Mouse (Mus musculus): ENCODE data around the gene Rrp9. TPM values are rescaled to one million over a fixed set of nuclear protein-coding genes. Genes with fewer than 3 reads are reported as not detected.

Rrp9 gene
- polyA plus RNA-seq, 1 experiment from 2014 or later = 44.0 TPM

DNA sequence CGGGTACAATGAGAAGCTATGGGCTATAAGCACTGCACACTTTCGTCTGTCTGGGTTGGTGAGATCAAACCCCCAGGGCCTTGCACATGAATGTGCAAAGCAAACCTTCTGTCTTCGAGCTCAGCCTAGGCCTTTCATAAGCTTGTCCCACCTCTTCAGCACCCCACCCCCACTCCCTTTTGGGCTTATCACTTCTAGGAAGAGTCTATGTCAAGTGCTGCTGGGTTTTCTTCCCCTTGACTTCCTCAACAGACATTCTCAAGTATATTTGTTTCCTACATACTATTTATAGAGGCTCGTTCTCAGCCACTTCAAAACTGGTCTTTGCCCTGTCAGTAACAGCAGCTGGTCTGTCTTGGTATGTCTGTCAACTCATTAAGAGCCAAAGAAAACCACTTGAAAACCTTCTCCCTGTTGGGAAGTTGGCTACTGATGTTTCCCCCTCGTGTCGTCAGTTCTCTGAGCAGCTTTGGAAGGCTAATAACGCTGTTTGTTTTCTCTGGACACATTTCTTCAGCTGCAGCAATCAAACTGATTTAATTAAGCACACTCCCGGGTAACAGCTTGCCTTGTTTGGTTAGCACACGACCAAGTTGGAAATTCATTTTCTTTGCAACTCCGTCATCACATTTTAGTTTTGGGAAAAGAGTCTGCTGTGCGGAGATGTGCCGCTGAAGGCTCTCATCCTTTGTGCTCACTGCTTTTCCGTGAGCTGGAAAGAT, 37.1 kb downstream of the Rrp9 start:
- 74% methylated on average over 13 of the region's 13 CpGs for WGBS
- no peak overlapping the region for H3K4me2 ChIP-seq
- no peak for ATAC-seq (ENCODE audit: low FRiP score)

DNA sequence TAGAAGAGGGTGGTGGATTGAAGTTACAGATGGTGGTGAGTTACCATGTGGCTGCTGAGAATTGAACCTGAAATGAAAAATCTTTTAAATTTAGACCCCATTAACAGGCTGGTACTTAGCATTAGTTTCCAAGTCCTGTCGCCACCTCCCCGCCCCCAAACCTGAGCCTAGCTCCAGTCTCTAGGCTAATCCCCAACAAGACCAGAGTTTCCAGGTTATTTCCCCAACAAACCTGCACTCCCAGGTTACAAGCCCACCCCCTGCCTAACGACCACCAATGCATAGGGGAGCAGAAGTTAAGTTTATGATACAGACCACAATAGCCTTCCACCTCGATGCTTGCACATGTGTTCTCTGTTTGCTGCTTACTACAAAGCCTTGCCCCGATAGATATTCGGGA, 37.8 kb downstream of the Rrp9 start:
- no peaks in the 10 kb centered on the region for H3K9me3 ChIP-seq
- H3K4me3 ChIP-seq = no peak overlapping the region
- H3K9ac ChIP-seq = no peak overlapping the region
- ATAC-seq (ENCODE audit: low FRiP score) = no peak
- H3K4me1 ChIP-seq (replicated peaks) = no peaks in the 10 kb centered on the region; the same call in 1 of the 2 replicates
- no peaks in the 10 kb centered on the region for H3K36me3 ChIP-seq
- H3K27ac ChIP-seq = no peak overlapping the region
- H3K4me2 ChIP-seq = no peak overlapping the region
- WGBS = 82% methylated on average over 6 of the region's 6 CpGs
- no peaks in the 10 kb centered on the region for H3K27me3 ChIP-seq

More for the DNA sequence above, 37.1 kb downstream of the Rrp9 start:
- Histone ChIP-seq H3K4me3 (no peak overlapping the region), H3K9ac (no peak overlapping the region), H3K9me3 (no peaks in the 10 kb centered on the region), H3K4me1 (replicated peaks) (no peaks in the 10 kb centered on the region; the same call in 1 of the 2 replicates), H3K27me3 (no peaks in the 10 kb centered on the region), H3K36me3 (no peaks in the 10 kb centered on the region), H3K27ac (no peak overlapping the region)

DNA sequence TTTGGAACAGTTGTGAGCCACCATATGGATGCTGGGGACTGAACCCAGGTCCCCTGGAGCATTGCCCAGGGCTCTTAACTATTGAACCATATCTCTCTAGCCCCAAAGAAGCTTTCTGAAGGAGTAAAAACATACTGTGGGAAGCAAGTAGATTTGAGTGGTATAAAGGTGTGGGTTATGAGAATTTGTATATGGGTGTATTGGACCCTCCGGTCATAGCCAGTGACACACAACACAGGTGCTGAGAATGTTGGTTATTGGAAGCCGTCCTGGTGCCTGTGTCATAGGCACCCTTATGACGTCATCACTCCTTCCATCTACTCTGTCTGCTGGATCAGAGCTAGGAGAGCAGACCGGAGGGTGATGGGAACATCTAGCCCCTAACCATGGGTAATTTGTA, 38.5 kb downstream of the Rrp9 start, which contains the start of gene Iqcf5:
Gene Iqcf5, plus strand, starts transcription at position 301 of the 400 bp plus-strand sequence.
- no peak for ATAC-seq (ENCODE audit: low FRiP score)
- WGBS = 87% methylated on average over 4 of the region's 4 CpGs
- H3K36me3 ChIP-seq = no peaks in the 10 kb centered on the region
- no peak within 1 kb of the TSS for H3K27ac ChIP-seq
- H3K4me1 ChIP-seq (replicated peaks) = no peaks in the 10 kb centered on the region; the same call in 1 of the 2 replicates
- no peaks in the 10 kb centered on the region for H3K9me3 ChIP-seq
- no peak within 1 kb of the TSS for H3K9ac ChIP-seq
- H3K27me3 ChIP-seq = no peaks in the 10 kb centered on the region
- no peak within 1 kb of the TSS for H3K4me2 ChIP-seq
- H3K4me3 ChIP-seq = no peak within 1 kb of the TSS

DNA sequence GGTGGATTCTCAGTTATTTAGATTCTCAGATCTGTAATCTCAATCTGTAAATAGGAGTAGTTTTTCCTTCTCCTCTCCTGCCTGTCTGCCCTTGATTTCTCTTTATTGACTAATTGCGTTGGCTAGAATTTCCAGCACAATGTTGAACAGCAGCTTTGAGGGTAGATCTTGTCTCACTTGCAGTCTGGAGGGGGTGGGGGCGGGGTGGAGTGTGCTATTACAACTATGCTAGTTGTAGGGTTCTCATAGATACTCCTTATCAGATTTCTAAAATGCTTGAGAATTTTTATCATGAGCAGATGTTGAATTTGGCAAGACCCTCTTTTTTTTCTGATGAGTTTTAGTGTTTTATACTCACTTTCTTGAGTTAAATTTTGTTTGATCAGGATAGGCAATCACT, 43.7 kb downstream of the Rrp9 start:
- WGBS = 85% methylated on average over 2 of the region's 2 CpGs
- no peaks in the 10 kb centered on the region for H3K9me3 ChIP-seq
- no peaks in the 10 kb centered on the region for H3K36me3 ChIP-seq
- H3K9ac ChIP-seq = no peak overlapping the region
- H3K4me2 ChIP-seq = no peak overlapping the region
- H3K27me3 ChIP-seq = no peaks in the 10 kb centered on the region
- no peak overlapping the region for H3K4me3 ChIP-seq
- H3K27ac ChIP-seq = no peak overlapping the region
- no peak for ATAC-seq (ENCODE audit: low FRiP score)
- H3K4me1 ChIP-seq (replicated peaks) = no peaks in the 10 kb centered on the region

DNA sequence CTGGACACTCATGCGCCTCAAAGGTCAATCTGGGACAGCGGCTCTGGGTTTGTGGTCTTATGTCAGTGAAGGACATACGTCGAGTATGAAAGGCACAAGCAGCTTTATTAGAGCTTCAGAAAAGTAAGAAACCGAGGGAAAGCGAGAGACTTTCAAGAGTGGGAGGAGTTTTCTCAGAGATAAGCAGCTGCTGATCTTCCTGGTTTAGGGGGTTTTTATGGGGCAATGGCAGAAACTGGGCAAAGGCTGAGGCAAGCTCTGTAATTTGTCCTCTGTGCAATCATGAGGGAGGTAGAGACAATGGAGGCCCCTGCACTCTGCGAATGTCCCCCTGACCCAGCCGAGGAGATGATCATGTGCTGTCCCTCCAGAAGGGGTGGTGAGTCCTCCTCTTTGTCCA, 44.1 kb downstream of the Rrp9 start:
- Histone ChIP-seq H3K36me3 (no peaks in the 10 kb centered on the region), H3K4me1 (replicated peaks) (no peaks in the 10 kb centered on the region), H3K4me2 (no peak overlapping the region), H3K4me3 (no peak overlapping the region), H3K27ac (no peak overlapping the region), H3K9me3 (no peaks in the 10 kb centered on the region), H3K27me3 (no peaks in the 10 kb centered on the region), H3K9ac (no peak overlapping the region)
- no peak for ATAC-seq (ENCODE audit: low FRiP score)
- WGBS = 85% methylated on average over 8 of the region's 8 CpGs

DNA sequence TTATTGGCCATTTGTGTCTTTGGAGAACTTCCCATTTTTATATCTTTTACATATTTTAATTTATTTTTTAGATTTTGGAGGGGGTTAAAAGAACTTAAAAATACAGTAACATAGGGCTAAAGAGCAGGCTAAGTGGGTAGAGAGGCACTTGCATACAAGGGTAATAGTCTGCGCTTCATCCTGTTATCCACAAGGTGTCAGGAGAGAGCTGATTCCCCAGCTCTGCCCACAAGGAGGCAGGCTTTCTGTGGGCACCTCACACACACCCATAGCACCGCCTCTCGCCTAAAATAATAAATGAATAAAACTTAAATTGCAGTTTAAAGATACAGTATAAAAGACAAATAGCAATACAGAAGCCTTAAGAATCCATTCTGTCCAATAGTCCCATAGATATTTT, 56.1 kb downstream of the Rrp9 start:
- H3K9ac ChIP-seq = no peak overlapping the region
- no peaks in the 10 kb centered on the region for H3K4me1 ChIP-seq (replicated peaks)
- 20% methylated on average over 3 of the region's 3 CpGs for WGBS
- no peaks in the 10 kb centered on the region for H3K36me3 ChIP-seq
- no peak overlapping the region for H3K4me3 ChIP-seq
- H3K27ac ChIP-seq = no peak overlapping the region
- H3K4me2 ChIP-seq = no peak overlapping the region
- no peaks in the 10 kb centered on the region for H3K9me3 ChIP-seq
- H3K27me3 ChIP-seq = no peaks in the 10 kb centered on the region
- ATAC-seq (ENCODE audit: low FRiP score) = no peak

DNA sequence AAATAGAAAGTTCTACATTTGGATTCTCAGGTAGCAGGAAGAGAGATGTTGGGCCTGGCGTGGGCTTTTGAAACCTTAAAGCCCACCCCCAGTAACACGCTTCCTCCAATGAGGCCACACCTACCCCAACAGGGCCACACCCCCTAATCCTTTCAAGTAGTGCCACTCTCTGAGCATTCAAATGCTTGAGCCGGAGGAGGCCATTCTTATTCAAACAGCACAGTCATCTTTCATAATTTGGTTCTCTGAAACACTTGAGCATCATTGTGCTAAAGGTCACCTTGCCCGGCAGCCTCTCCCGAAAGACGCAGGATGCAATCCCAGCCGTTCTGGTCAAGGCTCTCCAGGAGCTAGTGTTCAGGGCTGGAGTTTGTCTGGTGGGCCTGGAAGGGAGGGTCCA, 58.5 kb downstream of the Rrp9 start:
- H3K27ac ChIP-seq = no peak overlapping the region
- no peak for ATAC-seq (ENCODE audit: low FRiP score)
- 94% methylated on average over 7 of the region's 7 CpGs for WGBS
- H3K36me3 ChIP-seq = no peaks in the 10 kb centered on the region
- no peak overlapping the region for H3K9ac ChIP-seq
- H3K4me3 ChIP-seq = no peak overlapping the region
- no peaks in the 10 kb centered on the region for H3K9me3 ChIP-seq
- no peak overlapping the region for H3K4me2 ChIP-seq
- no peaks in the 10 kb centered on the region for H3K27me3 ChIP-seq
- H3K4me1 ChIP-seq (replicated peaks) = no peaks in the 10 kb centered on the region

DNA sequence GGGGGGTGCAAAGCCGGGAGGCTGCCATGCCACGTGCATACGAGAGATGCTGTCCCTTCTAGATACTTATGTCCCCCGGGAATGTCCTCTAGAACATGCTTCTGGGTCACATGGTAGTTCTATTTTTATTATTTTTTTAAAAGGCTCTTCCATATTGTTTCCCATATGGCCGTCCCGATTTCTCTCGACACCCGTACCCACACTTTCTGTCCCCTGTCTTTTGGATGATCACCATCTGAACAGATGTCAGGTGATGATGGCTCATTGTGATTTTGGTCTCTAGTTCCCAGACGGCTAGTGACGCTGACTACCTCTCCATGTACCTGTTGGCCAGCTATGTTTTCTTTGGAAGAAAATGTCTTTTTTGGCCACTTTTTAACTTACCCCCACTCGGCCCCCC, 59.2 kb downstream of the Rrp9 start:
- WGBS = 90% methylated on average over 11 of the region's 11 CpGs
- Histone ChIP-seq H3K9ac (no peak overlapping the region), H3K36me3 (no peaks in the 10 kb centered on the region), H3K27ac (no peak overlapping the region), H3K4me3 (no peak overlapping the region), H3K4me2 (no peak overlapping the region), H3K27me3 (no peaks in the 10 kb centered on the region), H3K4me1 (replicated peaks) (no peaks in the 10 kb centered on the region), H3K9me3 (no peaks in the 10 kb centered on the region)
- no peak for ATAC-seq (ENCODE audit: low FRiP score)

Other genes with a start within 250 kb of the Rrp9 start
- gene Alas1, start 227.3 kb upstream of the Rrp9 start, polyA plus RNA-seq (2015; fragmentation: Nextera tagmentation; extraction: Ambion mirVana) = 93.1 and 101 TPM in 2 replicates
- 8.9 and 9.2 TPM in 2 replicates for gene Poc1a, start 194.9 kb upstream of the Rrp9 start, polyA plus RNA-seq (2015; fragmentation: Nextera tagmentation; extraction: Ambion mirVana)
- 9.9 and 10.3 TPM in 2 replicates for gene Dusp7, start 107.3 kb upstream of the Rrp9 start, polyA plus RNA-seq (2015; fragmentation: Nextera tagmentation; extraction: Ambion mirVana)
- gene Rpl29, start 46.5 kb upstream of the Rrp9 start, polyA plus RNA-seq (2015; fragmentation: Nextera tagmentation; extraction: Ambion mirVana) = 704 TPM in 2 replicates
- 25.1 and 28.6 TPM in 2 replicates for gene Acy1, start 37.6 kb upstream of the Rrp9 start, polyA plus RNA-seq (2015; fragmentation: Nextera tagmentation; extraction: Ambion mirVana)
- gene Abhd14b, start 28.5 kb upstream of the Rrp9 start, polyA plus RNA-seq (2015; fragmentation: Nextera tagmentation; extraction: Ambion mirVana) = 6.9 and 7.3 TPM in 2 replicates
- 51.7 and 52.7 TPM in 2 replicates for gene Abhd14a, start 28.3 kb upstream of the Rrp9 start, polyA plus RNA-seq (2015; fragmentation: Nextera tagmentation; extraction: Ambion mirVana)
- 248 and 259 TPM in 2 replicates for gene Pcbp4, start 22.7 kb upstream of the Rrp9 start, polyA plus RNA-seq (2015; fragmentation: Nextera tagmentation; extraction: Ambion mirVana)
- gene Gpr62, start 10.0 kb upstream of the Rrp9 start, polyA plus RNA-seq (2015; fragmentation: Nextera tagmentation; extraction: Ambion mirVana) = 0.60 and 0.68 TPM in 2 replicates
- 0.74 and 0.88 TPM in 2 replicates for gene Parp3, start 986 bp downstream of the Rrp9 start, polyA plus RNA-seq (2015; fragmentation: Nextera tagmentation; extraction: Ambion mirVana)
- not detected in 2 replicates for gene Iqcf1, start 24.0 kb downstream of the Rrp9 start, polyA plus RNA-seq (2015; fragmentation: Nextera tagmentation; extraction: Ambion mirVana)
- gene Iqcf5, start 38.6 kb downstream of the Rrp9 start, polyA plus RNA-seq (2015; fragmentation: Nextera tagmentation; extraction: Ambion mirVana) = not detected in 2 replicates
- not detected in 2 replicates for gene Iqcf3, start 85.7 kb downstream of the Rrp9 start, polyA plus RNA-seq (2015; fragmentation: Nextera tagmentation; extraction: Ambion mirVana)
- gene Iqcf4, start 95.0 kb downstream of the Rrp9 start, polyA plus RNA-seq (2015; fragmentation: Nextera tagmentation; extraction: Ambion mirVana) = not detected in 2 replicates
- gene Iqcf6, start 150.6 kb downstream of the Rrp9 start, polyA plus RNA-seq (2015; fragmentation: Nextera tagmentation; extraction: Ambion mirVana) = not detected in 2 replicates
- 3.7 and 5.3 TPM in 2 replicates for gene Grm2, start 180.1 kb downstream of the Rrp9 start, polyA plus RNA-seq (2015; fragmentation: Nextera tagmentation; extraction: Ambion mirVana)
- gene Tex264, start 210.0 kb downstream of the Rrp9 start, polyA plus RNA-seq (2015; fragmentation: Nextera tagmentation; extraction: Ambion mirVana) = 49.1 and 52.7 TPM in 2 replicates

Measured in hindbrain, embryonic 13.5 days (tissue).